8 mouse cellular contexts compared by ENCODE assay signal in the genomic region with DNA sequence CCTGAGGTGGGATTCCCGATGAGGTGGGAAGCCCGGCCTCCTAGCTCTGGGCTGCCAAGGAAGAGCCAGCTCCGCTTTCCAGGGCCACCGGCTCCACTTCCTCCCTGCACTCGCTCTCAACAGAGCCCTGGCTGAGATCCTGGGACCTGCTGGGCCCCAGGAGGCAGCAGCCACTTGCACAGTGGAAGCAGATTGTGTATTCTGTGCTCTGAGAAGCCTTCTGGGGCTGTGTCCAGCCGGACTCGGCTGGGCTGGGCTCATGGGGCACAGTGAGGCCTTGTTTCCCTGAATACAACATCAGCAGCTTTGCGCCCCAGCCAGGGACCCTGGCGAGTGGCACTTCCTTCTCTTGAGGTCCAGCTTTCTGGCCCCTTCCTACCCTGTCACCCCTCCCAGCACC. TPM values are rescaled to one million over a fixed set of nuclear protein-coding genes. Genes with fewer than 3 reads are reported as not detected.
A peak's percentile ranks its signal among the peaks of the same experiment; 100 is the strongest.
DNase-seq lines count a peak whose midpoint lies in the region; ATAC-seq and TF ChIP-seq lines count a peak whose summit lies in the region.

No protein-coding gene starts in this region.

- TF ChIP-seq CTCF in heart, adult 2 months (IDR thresholded peaks at IDR 0.05), result no peak

- H3K9me3 ChIP-seq in forebrain, embryonic 11.5 days (ENCODE audit: control insufficient read depth, low read length), result no peaks in the 10 kb centered on the region
- no peaks in the 10 kb centered on the region for H3K9me3 ChIP-seq in neural tube, embryonic 13.5 days

- H3K4me3 ChIP-seq in heart, adult 2 months, result peak overlapping the region; percentile 13; the same call in 1 of the 2 replicates
- no peak overlapping the region for H3K4me3 ChIP-seq in forebrain, embryonic 11.5 days (ENCODE audit: low read depth, low read length)
- peak overlapping the region; percentile 70 for H3K4me3 ChIP-seq in neural tube, embryonic 13.5 days

- no peak for ATAC-seq in forebrain, embryonic 11.5 days (replicated peaks; ENCODE audit: low FRiP score)
- ATAC-seq in neural tube, embryonic 13.5 days (ENCODE audit: low read depth), result no peak

- no peak for TF ChIP-seq POLR2A in heart, adult 2 months (IDR thresholded peaks at IDR 0.05; ENCODE audit: insufficient read depth, low read depth, low read length)

- peak overlapping the region; percentile 72 for H3K27ac ChIP-seq in heart, adult 2 months
- no peak overlapping the region for H3K27ac ChIP-seq in forebrain, embryonic 11.5 days (ENCODE audit: low read depth, low read length)
- peak overlapping the region; percentile 78 for H3K27ac ChIP-seq in neural tube, embryonic 13.5 days (replicated peaks)

- H3K27me3 ChIP-seq in heart, adult 2 months (ENCODE audit: control insufficient read depth, insufficient read depth, low read length), result no peaks in the 10 kb centered on the region
- H3K27me3 ChIP-seq in forebrain, embryonic 11.5 days (ENCODE audit: control insufficient read depth, insufficient read depth, low read length), result no peaks in the 10 kb centered on the region
- no peaks in the 10 kb centered on the region for H3K27me3 ChIP-seq in neural tube, embryonic 13.5 days

- intact Hi-C loops in heart, adult 2 months (cut with DNase I), result loop anchor here (5.0 kb wide), 1 partner anchor 85 kb away; no protein-coding TSS in a partner anchor

- no peaks in the 10 kb centered on the region for H3K36me3 ChIP-seq in heart, adult 2 months (ENCODE audit: control insufficient read depth, insufficient read depth, low read length)
- H3K36me3 ChIP-seq in forebrain, embryonic 11.5 days (ENCODE audit: control insufficient read depth, insufficient read depth, low read length), result no peaks in the 10 kb centered on the region
- H3K36me3 ChIP-seq in neural tube, embryonic 13.5 days, result 0 out of 2 replicates have a peak, but pooled peaks cover 3% of the 10 kb centered on the region

- H3K9ac ChIP-seq in heart, adult 2 months (ENCODE audit: low read depth, low read length), result peak overlapping the region; percentile 63
- H3K9ac ChIP-seq in forebrain, embryonic 11.5 days (ENCODE audit: low read length), result peak overlapping the region; percentile 30; the same call in 1 of the 2 replicates
- peak overlapping the region; percentile 91 for H3K9ac ChIP-seq in neural tube, embryonic 13.5 days

- no peak for TF ChIP-seq EP300 in heart, adult 2 months (IDR thresholded peaks at IDR 0.05; ENCODE audit: insufficient read depth, low read depth, low read length)

- peaks cover 12% of the 10 kb centered on the region for H3K4me1 ChIP-seq in heart, adult 2 months (ENCODE audit: control insufficient read depth, insufficient read depth, low read length)
- peaks cover 7% of the 10 kb centered on the region; the same call in 1 of the 2 replicates for H3K4me1 ChIP-seq in forebrain, embryonic 11.5 days (replicated peaks; ENCODE audit: control insufficient read depth, insufficient read depth, low read length)
- H3K4me1 ChIP-seq in neural tube, embryonic 13.5 days (replicated peaks), result peaks cover 80% of the 10 kb centered on the region

- H3K4me2 ChIP-seq in forebrain, embryonic 11.5 days (ENCODE audit: low read depth, low read length, severe bottlenecking), result no peak overlapping the region
- H3K4me2 ChIP-seq in neural tube, embryonic 13.5 days, result peak overlapping the region; percentile 92

- peak in 1 of 2 experiments; percentile 53 for DNase-seq in heart, adult 2 months
- DNase-seq in heart, adult 8-10 months (ENCODE audit: low spot score), result no peak
- peak; percentile 69 for DNase-seq in Muller cell, postnatal 12 days (ENCODE audit: inconsistent ontology term)
- no peak for DNase-seq in forebrain, embryonic 11.5 days (ENCODE audit: low spot score)
- peak; percentile 59 to 86 for DNase-seq in layer of hippocampus, postnatal 14 days (ENCODE audit: low spot score in 2 of 2)
- DNase-seq in urinary bladder, postnatal 25 days (ENCODE audit: low spot score), result no peak
- DNase-seq in spleen, postnatal 14 days (ENCODE audit: low spot score in 2 of 2), result no peak

- no peaks in the 10 kb centered on the region; the same call in 1 of the 2 replicates for H3K79me2 ChIP-seq in heart, adult 2 months (replicated peaks; ENCODE audit: control insufficient read depth, insufficient read depth, low read length)

- 47% methylated on average over 9 of the region's 9 CpGs for WGBS in heart, adult 2 months
- 57% methylated on average over 9 of the region's 9 CpGs for WGBS in forebrain, embryonic 11.5 days
- WGBS in neural tube, embryonic 13.5 days, result 44% methylated on average over 9 of the region's 9 CpGs

RNA-seq across cellular contexts. Expression of gene Efhd2, which starts 2.8 kb away (rescaled TPM):
- 10 to 100 TPM; 19.4 to 21.2 TPM for total RNA-seq in heart, adult 2 months (2021)
- polyA plus RNA-seq in heart, adult 2 months (2012; rRNA removed), result 28.4 and 33.0 TPM in 2 replicates
- 10 to 100 TPM; 18.1 to 21.4 (median 19.6) TPM for total RNA-seq in heart, adult 8-10 months (2022)
- polyA plus RNA-seq in forebrain, embryonic 11.5 days (2014; fragmentation: Nextera tagmentation; extraction: Ambion mirVana), result 43.4 and 45.3 TPM in 2 replicates
- total RNA-seq in layer of hippocampus, postnatal 14 days (2021), result 10 to 100 TPM; 55.2 to 60.4 TPM
- polyA plus RNA-seq in neural tube, embryonic 13.5 days (2015; fragmentation: Nextera tagmentation; extraction: Ambion mirVana), result 65.7 and 67.1 TPM in 2 replicates

RNA-seq across cellular contexts. Expression of gene Ctrc, which starts 25.8 kb away (rescaled TPM):
- total RNA-seq in heart, adult 2 months (2021), result not detected
- not detected in 2 replicates for polyA plus RNA-seq in heart, adult 2 months (2012; rRNA removed)
- not detected for total RNA-seq in heart, adult 8-10 months (2022)
- not detected in 2 replicates for polyA plus RNA-seq in forebrain, embryonic 11.5 days (2014; fragmentation: Nextera tagmentation; extraction: Ambion mirVana)
- not detected for total RNA-seq in layer of hippocampus, postnatal 14 days (2021)
- polyA plus RNA-seq in neural tube, embryonic 13.5 days (2015; fragmentation: Nextera tagmentation; extraction: Ambion mirVana), result not detected in 2 replicates

RNA-seq across cellular contexts. Expression of gene Cela2a, which starts 45.9 kb away (rescaled TPM):
- total RNA-seq in heart, adult 2 months (2021), result not detected
- polyA plus RNA-seq in heart, adult 2 months (2012; rRNA removed), result 0.26 and 0.62 TPM in 2 replicates
- total RNA-seq in heart, adult 8-10 months (2022), result 1 to 10 TPM in 1 of 4 experiments, not detected in 3; 1.0 TPM
- polyA plus RNA-seq in forebrain, embryonic 11.5 days (2014; fragmentation: Nextera tagmentation; extraction: Ambion mirVana), result not detected in 2 replicates
- total RNA-seq in layer of hippocampus, postnatal 14 days (2021), result not detected
- not detected in 2 replicates for polyA plus RNA-seq in neural tube, embryonic 13.5 days (2015; fragmentation: Nextera tagmentation; extraction: Ambion mirVana)

Comparison
In these comparisons a context has a peak if more than half of its experiments do, and no peak if none do; other contexts are left out.
1. DNase-seq: peak in Muller cell, postnatal 12 days (single experiment) and layer of hippocampus, postnatal 14 days (2 of 2); none in heart, adult 8-10 months (single experiment), forebrain, embryonic 11.5 days (single experiment), urinary bladder, postnatal 25 days (single experiment) and spleen, postnatal 14 days (0 of 2).
2. H3K9ac ChIP-seq: peak in every context shown above with its lines; median percentile 91 in neural tube, embryonic 13.5 days; 63 in heart, adult 2 months; 30 in forebrain, embryonic 11.5 days.